Mouse (Mus musculus) lung, adult 2 months (tissue): ENCODE data around the gene Tnfaip3.

Experiments
- CTCF ChIP-seq: fragments of 200-500 bp; IDR thresholded peaks from 2 replicates; pipeline ENCODE4 v1.5.1; 2011; ENCODE audit warnings: mild to moderate bottlenecking, low read length, control low read depth; ENCODE audit not compliant: insufficient read depth
- POLR2A ChIP-seq: fragments of 200-500 bp; IDR thresholded peaks from 2 replicates; pipeline ENCODE4 v1.6.1; 2011; ENCODE audit warnings: low read depth, mild to moderate bottlenecking, control low read depth, low read length, borderline replicate concordance; ENCODE audit errors: extremely low read depth

DNA sequence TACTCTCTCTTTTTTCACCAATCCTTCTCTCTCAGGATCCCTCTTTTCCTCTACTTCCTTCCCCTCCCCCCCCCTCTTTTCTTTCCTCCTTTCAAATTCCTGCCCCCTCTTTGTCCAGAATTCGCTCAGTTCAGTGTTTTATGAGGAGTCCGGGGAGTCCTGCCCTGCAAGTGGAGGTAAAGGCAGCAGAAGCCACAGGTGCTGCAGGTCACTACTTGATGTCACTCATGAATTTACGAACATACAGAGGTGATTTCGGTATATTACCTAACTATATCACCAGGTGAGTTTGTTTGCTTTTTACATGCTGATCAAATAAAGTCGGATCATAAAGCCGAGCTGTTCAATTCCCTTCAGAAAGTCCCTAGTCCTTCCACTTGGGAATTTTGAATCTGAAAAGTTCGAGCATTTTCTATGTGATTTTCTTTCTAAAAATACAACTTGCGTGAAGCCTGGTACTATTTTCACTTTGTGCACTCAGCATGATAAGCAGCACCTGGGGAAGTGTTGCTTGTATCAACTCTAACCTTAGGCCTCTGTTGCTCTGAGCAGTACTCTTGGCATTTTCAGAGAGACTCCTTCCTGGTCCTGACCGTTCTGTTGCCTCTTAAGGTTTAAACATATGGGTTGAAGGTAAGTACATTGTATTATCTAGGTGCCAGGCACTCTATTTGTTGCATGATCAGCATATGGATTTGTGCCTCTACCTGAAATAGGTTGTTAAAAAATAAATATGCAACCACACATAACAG is 29.5 kb upstream of the Tnfaip3 start:
- TF ChIP-seq CTCF (no peak), POLR2A (no peak)
